Mouse (Mus musculus): ENCODE measurements around the gene Lenep.
A peak's percentile ranks its signal among the peaks of the same experiment; 100 is the strongest.

Lenep gene

GRCm38 (mm10) chr3:89390699-89391662, 11.6 kb downstream of the Lenep start:
- DNase-seq: peak; percentile 56

GRCm38 (mm10) chr3:89390111-89390515, 12.5 kb downstream of the Lenep start:
- DNase-seq: peak; percentile 42

- peak; percentile 48 for DNase-seq
Measured at GRCm38 (mm10) chr3:89388901-89389740, 13.5 kb downstream of the Lenep start.

GRCm38 (mm10) chr3:89388134-89388881, 14.3 kb downstream of the Lenep start:
- peak; percentile 63 for DNase-seq

- DNase-seq: no peak
Measured at GRCm38 (mm10) chr3:89387632-89388031, 15.0 kb downstream of the Lenep start.

GRCm38 (mm10) chr3:89386438-89387420, 15.9 kb downstream of the Lenep start:
- no peak for DNase-seq

- no peak for DNase-seq
Measured at GRCm38 (mm10) chr3:89385451-89385850, 17.1 kb downstream of the Lenep start.

- no peak for DNase-seq
Measured at GRCm38 (mm10) chr3:89384331-89385076, 18.1 kb downstream of the Lenep start.

- DNase-seq: no peak
Measured at GRCm38 (mm10) chr3:89383651-89384255, 18.8 kb downstream of the Lenep start.

GRCm38 (mm10) chr3:89382950-89383349, 19.6 kb downstream of the Lenep start:
- DNase-seq: no peak

- DNase-seq: no peak
Measured at GRCm38 (mm10) chr3:89382033-89382882, 20.3 kb downstream of the Lenep start.

GRCm38 (mm10) chr3:89381233-89381632, 21.4 kb downstream of the Lenep start:
- DNase-seq: no peak

- no peak for DNase-seq
Measured at GRCm38 (mm10) chr3:89380711-89381110, 21.9 kb downstream of the Lenep start.

- DNase-seq: no peak
Measured at GRCm38 (mm10) chr3:89380291-89380690, 22.3 kb downstream of the Lenep start.

GRCm38 (mm10) chr3:89379388-89380131, 23.0 kb downstream of the Lenep start:
- no peak for DNase-seq

- peak; percentile 83 for DNase-seq
Measured at GRCm38 (mm10) chr3:89378394-89379067, 24.1 kb downstream of the Lenep start.

- DNase-seq: no peak
Measured at GRCm38 (mm10) chr3:89377831-89378230, 24.8 kb downstream of the Lenep start.

Measured in kidney, postnatal 10 days (tissue).